Mouse (Mus musculus) CH12F3 (cell line): ENCODE data around the gene Mgat3.

Experiments used
- in situ Hi-C: fragments of 300-500 bp; cut with MboI; formaldehyde crosslinking; loops from 2 replicates; pipeline ENCODE4 v1.14.3; 2020; ENCODE audit warnings: low sequenced_read_pairs

Mgat3 gene

GRCm38 (mm10) chr15:80173001-80173771 is at the start of gene Mgat3:
Gene Mgat3 (plus strand): TSS chr15:80173721.
- in situ Hi-C loops = no loop called here

GRCm38 (mm10) chr15:80124651-80125050 is 48.9 kb upstream of the Mgat3 start:
- in situ Hi-C loops = no loop called here

DNA sequence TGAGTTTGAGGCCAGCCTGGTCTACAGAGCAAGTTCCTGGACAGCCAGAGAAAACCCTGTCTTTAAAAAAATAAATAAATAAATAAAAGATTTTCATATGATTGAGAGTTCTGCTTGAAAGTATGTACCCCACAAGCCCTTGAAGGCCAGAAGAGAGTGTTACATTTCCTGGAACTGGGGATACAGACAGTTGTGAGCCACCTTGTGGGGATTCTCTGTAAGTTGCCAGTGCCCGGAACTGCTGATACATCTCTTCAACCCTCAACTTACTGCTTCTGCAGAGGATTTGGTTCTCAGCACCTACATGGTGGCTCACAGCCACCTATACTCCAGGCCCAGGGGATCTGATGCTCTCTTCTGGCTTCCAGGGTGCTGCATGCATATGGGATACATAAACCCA is 46.3 kb upstream of the Mgat3 start:
- in situ Hi-C loops = no loop called here

- in situ Hi-C loops = no loop called here
Measured at GRCm38 (mm10) chr15:80129982-80130381, 43.5 kb upstream of the Mgat3 start.

DNA sequence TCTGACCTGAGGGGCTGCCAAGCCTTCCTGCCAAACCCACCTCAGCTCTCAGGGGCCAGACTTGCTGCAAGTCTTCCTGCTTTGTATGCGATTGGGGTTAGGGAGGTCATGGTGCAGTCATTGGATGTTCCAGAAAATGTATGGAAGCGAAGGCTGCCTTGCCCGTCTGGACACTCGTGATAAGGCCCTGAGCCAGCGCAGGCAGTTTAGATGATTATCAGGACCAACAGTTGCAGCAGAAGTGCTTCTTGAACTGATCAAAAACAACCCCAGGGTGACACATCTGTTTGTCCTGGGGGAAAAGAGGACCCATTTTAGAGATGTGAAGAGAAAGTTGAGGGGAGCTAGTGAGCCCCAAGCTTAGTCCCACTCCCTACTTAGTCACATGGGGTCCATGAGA is 42.8 kb upstream of the Mgat3 start:
- in situ Hi-C loops = no loop called here

- in situ Hi-C loops = no loop called here
Measured at GRCm38 (mm10) chr15:80131421-80131820, 42.1 kb upstream of the Mgat3 start.

GRCm38 (mm10) chr15:80132452-80132851 is 41.1 kb upstream of the Mgat3 start:
- in situ Hi-C loops = no loop called here

DNA sequence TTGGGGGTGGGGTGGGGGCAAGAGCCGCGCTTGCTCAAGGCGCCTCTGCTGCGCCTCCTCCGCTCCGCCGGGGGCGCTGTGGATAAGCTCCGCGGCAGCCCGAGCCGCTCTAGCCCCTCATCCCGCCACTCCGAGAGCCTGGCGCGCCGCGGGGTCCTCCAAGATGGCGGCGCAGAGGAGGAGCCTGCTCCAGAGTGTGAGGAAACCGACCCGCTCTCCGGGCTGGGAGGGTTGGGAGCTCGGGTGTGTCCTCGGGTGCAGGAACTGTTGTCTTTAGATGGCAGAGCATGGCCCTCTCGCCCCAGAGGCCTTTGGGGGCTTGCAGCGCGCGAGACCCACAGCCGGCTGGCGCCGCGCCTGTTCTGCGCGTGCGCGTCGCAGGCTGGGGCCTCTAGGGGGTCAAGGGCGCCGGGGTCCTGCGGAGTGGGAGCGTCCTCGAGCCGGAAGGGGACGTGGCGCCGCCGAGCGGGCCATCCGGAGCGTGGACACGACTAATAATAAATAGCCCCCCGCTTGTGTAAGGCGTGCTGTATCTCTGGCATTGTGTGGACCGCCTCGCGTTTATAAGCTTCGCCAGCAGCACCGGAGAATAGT is 40.4 kb upstream of the Mgat3 start, which contains the start of gene Tab1:
TSS of gene Tab1 (plus strand) at position 135 of the 594 bp plus-strand sequence.
- in situ Hi-C loops = no loop called here

DNA sequence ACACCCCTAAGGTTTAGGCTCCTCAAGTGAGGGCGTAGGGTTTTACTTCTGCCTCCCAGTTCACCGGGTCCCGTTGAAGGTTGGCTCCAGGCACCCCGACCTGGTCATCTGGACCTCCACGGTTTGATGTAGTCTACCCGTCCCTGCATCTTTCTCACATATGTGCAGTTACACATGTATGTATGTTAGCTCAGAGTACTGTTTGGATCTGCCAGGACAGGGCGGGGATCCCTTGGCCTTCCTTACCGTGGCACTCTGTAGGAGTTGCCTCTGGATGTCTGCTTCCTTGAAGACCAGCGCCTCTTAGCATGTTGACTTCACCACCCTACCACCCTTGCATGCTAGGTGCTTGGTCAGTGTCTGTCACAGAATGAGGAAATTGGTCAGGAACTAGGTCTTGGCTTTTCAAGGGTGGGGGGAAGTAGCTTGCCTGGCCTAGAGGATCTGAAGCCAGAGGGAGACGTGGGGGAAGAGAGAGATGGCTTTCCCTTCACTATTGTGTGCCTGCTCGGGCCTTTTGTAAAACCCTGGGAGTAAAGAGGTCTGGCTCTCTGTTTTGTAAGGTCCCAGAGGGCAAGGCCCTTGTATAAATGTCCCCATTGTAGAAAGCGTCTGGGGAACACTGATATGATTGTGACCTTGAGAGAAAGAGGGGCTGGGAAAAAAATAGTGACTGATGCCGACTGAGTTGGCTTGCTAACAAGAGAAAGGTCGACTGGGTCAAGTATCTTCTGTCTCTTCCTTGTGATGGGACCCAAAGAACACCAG is 39.7 kb upstream of the Mgat3 start:
- in situ Hi-C loops = no loop called here

DNA sequence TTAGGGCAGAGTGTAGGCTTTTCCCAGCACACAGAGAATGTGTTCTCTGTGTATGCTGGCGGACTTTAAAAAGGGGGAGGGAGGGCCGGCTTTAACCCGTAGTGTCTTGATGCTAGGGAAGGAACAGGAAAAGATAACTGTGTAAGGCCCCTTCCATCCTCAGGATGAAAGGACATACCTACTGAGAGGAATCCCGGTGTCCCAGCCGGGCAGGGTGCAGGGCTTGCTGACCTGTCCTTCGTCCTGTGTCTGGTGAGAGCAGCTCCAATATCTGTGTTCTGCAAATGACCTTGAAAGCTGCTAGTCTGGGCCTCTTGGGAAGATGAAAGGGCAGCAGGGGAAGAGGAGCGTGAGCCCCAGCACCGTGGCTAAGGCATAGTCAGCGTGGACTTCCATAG is 39.1 kb upstream of the Mgat3 start:
- in situ Hi-C loops = no loop called here

DNA sequence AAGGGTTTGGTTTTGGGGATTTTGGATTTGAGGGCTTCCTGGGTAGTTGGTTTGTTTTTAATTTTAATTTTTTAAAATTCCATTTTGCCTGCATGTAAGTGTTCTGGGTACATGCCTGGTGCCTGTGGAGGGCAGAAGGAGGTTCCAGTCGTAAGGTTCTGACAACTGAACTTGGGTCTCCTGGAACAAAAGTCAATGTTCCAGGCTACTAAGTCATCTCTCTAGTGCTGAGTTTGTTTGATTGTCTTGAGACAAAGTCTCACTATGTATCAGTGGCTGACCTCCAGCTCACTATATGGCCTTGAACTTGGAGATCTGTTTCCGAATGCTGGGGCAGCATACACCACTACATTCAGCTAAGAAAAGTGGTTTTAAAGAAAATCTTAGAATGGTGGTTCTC is 38.0 kb upstream of the Mgat3 start:
- in situ Hi-C loops = no loop called here

GRCm38 (mm10) chr15:80136645-80137044 is 36.9 kb upstream of the Mgat3 start:
- in situ Hi-C loops = no loop called here

DNA sequence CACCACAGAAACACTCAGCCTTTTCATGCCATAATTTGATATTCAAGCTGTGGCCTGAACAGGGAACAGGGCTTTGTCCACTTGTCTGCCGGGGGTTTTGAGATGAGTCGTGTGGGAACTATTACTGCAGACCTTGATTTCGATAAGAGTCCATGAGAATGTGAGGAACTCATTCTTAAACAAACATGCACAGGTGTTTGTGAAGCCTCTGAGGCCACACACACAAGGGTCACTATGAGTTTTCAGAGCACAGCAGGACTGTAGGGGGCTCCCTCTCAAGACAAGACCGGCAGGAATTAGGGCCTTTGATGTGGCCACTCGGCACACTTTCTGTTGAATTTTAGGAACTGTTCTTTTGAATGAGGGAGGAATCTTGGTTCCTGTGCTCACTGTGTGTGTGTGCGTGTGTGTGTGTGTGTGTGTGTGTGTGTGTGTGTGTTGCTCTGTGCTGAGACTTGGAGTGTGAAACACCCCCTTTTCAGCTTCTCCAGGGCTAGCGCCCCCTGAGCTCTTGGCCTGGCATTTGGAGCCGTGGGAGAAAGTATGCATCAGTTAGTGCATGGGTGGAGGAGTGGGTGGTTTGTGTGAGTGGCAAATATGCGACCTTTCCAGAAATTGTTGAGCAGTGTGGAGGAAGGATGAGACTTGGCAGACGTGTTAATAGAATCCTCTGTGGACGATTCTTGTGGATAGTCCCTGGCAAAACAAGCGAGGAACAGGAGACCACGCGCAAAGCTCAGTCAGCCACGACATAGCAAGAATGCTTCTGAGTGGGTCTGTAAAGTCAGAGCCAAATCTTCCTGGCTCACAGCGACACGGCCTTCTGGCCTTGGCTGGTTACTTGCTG is 35.4 kb upstream of the Mgat3 start:
- in situ Hi-C loops = no loop called here

GRCm38 (mm10) chr15:80140302-80140701 is 33.2 kb upstream of the Mgat3 start:
- in situ Hi-C loops = no loop called here

DNA sequence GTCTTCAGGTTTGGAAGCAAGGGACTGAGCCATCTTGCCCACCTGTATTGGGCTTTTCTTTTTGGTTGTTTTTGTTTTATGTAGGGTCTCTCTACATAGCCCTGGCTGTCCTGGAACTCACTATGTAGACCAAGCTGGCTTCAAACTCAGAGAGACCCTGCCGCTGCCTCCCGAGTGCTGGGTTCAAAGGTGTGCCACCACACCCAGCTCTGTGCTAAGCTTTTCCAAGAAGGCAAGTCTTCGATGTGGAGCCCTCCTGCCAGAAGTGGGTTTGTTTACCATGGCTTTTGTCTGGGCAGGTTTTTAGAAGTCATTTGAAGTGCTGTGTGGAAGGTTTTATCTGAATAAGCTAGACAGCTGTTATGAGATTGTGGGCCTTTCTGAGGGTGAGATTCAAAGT is 32.6 kb upstream of the Mgat3 start:
- in situ Hi-C loops = no loop called here

- in situ Hi-C loops = no loop called here
Measured at GRCm38 (mm10) chr15:80142130-80142529, 31.4 kb upstream of the Mgat3 start.

GRCm38 (mm10) chr15:80143760-80144159 is 29.8 kb upstream of the Mgat3 start:
- in situ Hi-C loops = no loop called here

GRCm38 (mm10) chr15:80145397-80145796 is 28.1 kb upstream of the Mgat3 start:
- in situ Hi-C loops = no loop called here

- in situ Hi-C loops = no loop called here
Measured at GRCm38 (mm10) chr15:80146153-80146552, 27.4 kb upstream of the Mgat3 start.

- in situ Hi-C loops = no loop called here
Measured at GRCm38 (mm10) chr15:80147090-80147489, 26.4 kb upstream of the Mgat3 start.

- in situ Hi-C loops = no loop called here
Measured at GRCm38 (mm10) chr15:80147511-80147910, 26.0 kb upstream of the Mgat3 start.
